Mouse (Mus musculus): Measurements from ENCODE around the gene Capn1. TPM values are rescaled to one million over a fixed set of nuclear protein-coding genes. Genes with fewer than 3 reads are reported as not detected.

Capn1 gene
- polyA plus RNA-seq, 1 experiment from 2014 or later, result 22.4 TPM

GRCm38 (mm10) chr19:5988815-5989452, 26.8 kb downstream of the Capn1 start:
- Histone ChIP-seq H3K27ac (replicated peaks) (peak overlapping the region; percentile 22; the same call in 1 of the 2 replicates), H3K4me1 (peaks cover 20% of the 10 kb centered on the region), H3K4me3 (replicated peaks) (no peak overlapping the region), H3K9me3 (replicated peaks) (no peaks in the 10 kb centered on the region), H3K4me2 (replicated peaks) (peak overlapping the region; percentile 15; the same call in 1 of the 2 replicates), H3K36me3 (peaks cover 22% of the 10 kb centered on the region), H3K27me3 (no peaks in the 10 kb centered on the region), H3K9ac (0 out of 2 replicates have a peak overlapping the region, but pooled peaks have one; percentile 23)
- WGBS, result 7% methylated on average over 13 of the region's 13 CpGs
- ATAC-seq (ENCODE audit: insufficient number of reproducible peaks, low FRiP score, low TSS enrichment, low read depth), result 0 out of 2 replicates have a peak, but pooled peaks have one; percentile 30

- no peak; the same call in 1 of the 2 replicates for ATAC-seq (ENCODE audit: insufficient number of reproducible peaks, low FRiP score, low TSS enrichment, low read depth)
- H3K9me3 ChIP-seq (replicated peaks), result no peaks in the 10 kb centered on the region
- H3K4me1 ChIP-seq, result peaks cover 20% of the 10 kb centered on the region
- H3K4me2 ChIP-seq (replicated peaks), result no peak overlapping the region
- WGBS, result 39% methylated on average over 5 of the region's 5 CpGs
- H3K9ac ChIP-seq, result 0 out of 2 replicates have a peak overlapping the region, but pooled peaks have one; percentile 23
- H3K36me3 ChIP-seq, result peaks cover 15% of the 10 kb centered on the region; the same call in 1 of the 2 replicates
- peak overlapping the region; percentile 22; the same call in 1 of the 2 replicates for H3K27ac ChIP-seq (replicated peaks)
- no peak overlapping the region for H3K4me3 ChIP-seq (replicated peaks)
- H3K27me3 ChIP-seq, result no peaks in the 10 kb centered on the region
Measured at GRCm38 (mm10) chr19:5988027-5988814, 27.5 kb downstream of the Capn1 start.

GRCm38 (mm10) chr19:5986043-5986442, 29.7 kb downstream of the Capn1 start, which contains the start of gene Slc22a20:
TSS of gene Slc22a20 (minus strand) at chr19:5986143.
- no peak for ATAC-seq (ENCODE audit: insufficient number of reproducible peaks, low FRiP score, low TSS enrichment, low read depth)
- Histone ChIP-seq H3K4me3 (replicated peaks) (no peak within 1 kb of the TSS), H3K9me3 (replicated peaks) (no peaks in the 10 kb centered on the region), H3K4me2 (replicated peaks) (no peak within 1 kb of the TSS), H3K4me1 (peaks cover 20% of the 10 kb centered on the region), H3K27ac (replicated peaks) (no peak within 1 kb of the TSS), H3K9ac (no peak within 1 kb of the TSS), H3K27me3 (no peaks in the 10 kb centered on the region), H3K36me3 (peaks cover 3% of the 10 kb centered on the region; the same call in 1 of the 2 replicates)
- 39% methylated on average over 4 of the region's 4 CpGs for WGBS

GRCm38 (mm10) chr19:5980477-5980876, 35.2 kb downstream of the Capn1 start:
- Histone ChIP-seq H3K4me3 (replicated peaks) (no peak overlapping the region), H3K36me3 (no peaks in the 10 kb centered on the region), H3K27me3 (no peaks in the 10 kb centered on the region), H3K4me1 (0 out of 2 replicates have a peak, but pooled peaks cover 8% of the 10 kb centered on the region), H3K27ac (replicated peaks) (no peak overlapping the region), H3K4me2 (replicated peaks) (no peak overlapping the region), H3K9me3 (replicated peaks) (no peaks in the 10 kb centered on the region), H3K9ac (no peak overlapping the region)
- ATAC-seq (ENCODE audit: insufficient number of reproducible peaks, low FRiP score, low TSS enrichment, low read depth), result no peak
- 84% methylated on average over 9 of the region's 9 CpGs for WGBS

GRCm38 (mm10) chr19:5977717-5978116, 38.0 kb downstream of the Capn1 start:
- no peak overlapping the region for H3K9ac ChIP-seq
- ATAC-seq (ENCODE audit: insufficient number of reproducible peaks, low FRiP score, low TSS enrichment, low read depth), result peak; percentile 35; the same call in 1 of the 2 replicates
- H3K4me1 ChIP-seq, result 0 out of 2 replicates have a peak, but pooled peaks cover 11% of the 10 kb centered on the region
- no peak overlapping the region for H3K4me2 ChIP-seq (replicated peaks)
- no peaks in the 10 kb centered on the region for H3K27me3 ChIP-seq
- no peaks in the 10 kb centered on the region for H3K36me3 ChIP-seq
- 34% methylated on average over 3 of the region's 3 CpGs for WGBS
- H3K9me3 ChIP-seq (replicated peaks), result no peaks in the 10 kb centered on the region
- peak overlapping the region; percentile 85 for H3K27ac ChIP-seq (replicated peaks)
- no peak overlapping the region for H3K4me3 ChIP-seq (replicated peaks)

GRCm38 (mm10) chr19:5975676-5976075, 40.0 kb downstream of the Capn1 start:
- Histone ChIP-seq H3K4me1 (0 out of 2 replicates have a peak, but pooled peaks cover 11% of the 10 kb centered on the region), H3K27ac (replicated peaks) (0 out of 2 replicates have a peak overlapping the region, but pooled peaks have one; percentile 9), H3K27me3 (no peaks in the 10 kb centered on the region), H3K4me3 (replicated peaks) (no peak overlapping the region), H3K9ac (no peak overlapping the region), H3K36me3 (no peaks in the 10 kb centered on the region), H3K4me2 (replicated peaks) (no peak overlapping the region), H3K9me3 (replicated peaks) (no peaks in the 10 kb centered on the region)
- ATAC-seq (ENCODE audit: insufficient number of reproducible peaks, low FRiP score, low TSS enrichment, low read depth), result peak; percentile 78
- 44% methylated on average over 4 of the region's 4 CpGs for WGBS

GRCm38 (mm10) chr19:5975112-5975511, 40.6 kb downstream of the Capn1 start:
- 0 out of 2 replicates have a peak overlapping the region, but pooled peaks have one; percentile 9 for H3K27ac ChIP-seq (replicated peaks)
- WGBS, result 60% methylated on average over 4 of the region's 4 CpGs
- no peak overlapping the region for H3K9ac ChIP-seq
- H3K27me3 ChIP-seq, result no peaks in the 10 kb centered on the region
- no peaks in the 10 kb centered on the region for H3K9me3 ChIP-seq (replicated peaks)
- H3K4me1 ChIP-seq, result 0 out of 2 replicates have a peak, but pooled peaks cover 11% of the 10 kb centered on the region
- H3K36me3 ChIP-seq, result no peaks in the 10 kb centered on the region
- H3K4me3 ChIP-seq (replicated peaks), result no peak overlapping the region
- ATAC-seq (ENCODE audit: insufficient number of reproducible peaks, low FRiP score, low TSS enrichment, low read depth), result peak; percentile 49; the same call in 1 of the 2 replicates
- H3K4me2 ChIP-seq (replicated peaks), result no peak overlapping the region

- Histone ChIP-seq H3K9ac (no peak overlapping the region), H3K4me2 (replicated peaks) (no peak overlapping the region), H3K36me3 (no peaks in the 10 kb centered on the region), H3K4me1 (peaks cover 21% of the 10 kb centered on the region), H3K4me3 (replicated peaks) (no peak overlapping the region), H3K27ac (replicated peaks) (no peak overlapping the region), H3K9me3 (replicated peaks) (no peaks in the 10 kb centered on the region), H3K27me3 (no peaks in the 10 kb centered on the region)
- ATAC-seq (ENCODE audit: insufficient number of reproducible peaks, low FRiP score, low TSS enrichment, low read depth), result no peak
- 85% methylated on average over 10 of the region's 10 CpGs for WGBS
Measured at GRCm38 (mm10) chr19:5967664-5968063, 48.0 kb downstream of the Capn1 start.

GRCm38 (mm10) chr19:5966786-5967185, 48.9 kb downstream of the Capn1 start:
- H3K27ac ChIP-seq (replicated peaks), result no peak overlapping the region
- H3K4me2 ChIP-seq (replicated peaks), result no peak overlapping the region
- no peak overlapping the region for H3K4me3 ChIP-seq (replicated peaks)
- no peaks in the 10 kb centered on the region for H3K27me3 ChIP-seq
- WGBS, result 51% methylated on average over 6 of the region's 6 CpGs
- no peaks in the 10 kb centered on the region for H3K9me3 ChIP-seq (replicated peaks)
- ATAC-seq (ENCODE audit: insufficient number of reproducible peaks, low FRiP score, low TSS enrichment, low read depth), result no peak; the same call in 1 of the 2 replicates
- no peaks in the 10 kb centered on the region for H3K36me3 ChIP-seq
- H3K4me1 ChIP-seq, result peaks cover 27% of the 10 kb centered on the region
- H3K9ac ChIP-seq, result no peak overlapping the region

- no peaks in the 10 kb centered on the region for H3K36me3 ChIP-seq
- no peaks in the 10 kb centered on the region for H3K9me3 ChIP-seq (replicated peaks)
- no peak overlapping the region for H3K4me3 ChIP-seq (replicated peaks)
- H3K27ac ChIP-seq (replicated peaks), result no peak overlapping the region
- ATAC-seq (ENCODE audit: insufficient number of reproducible peaks, low FRiP score, low TSS enrichment, low read depth), result no peak
- 87% methylated on average over 2 of the region's 2 CpGs for WGBS
- H3K4me1 ChIP-seq, result peaks cover 27% of the 10 kb centered on the region
- no peak overlapping the region for H3K4me2 ChIP-seq (replicated peaks)
- no peak overlapping the region for H3K9ac ChIP-seq
- no peaks in the 10 kb centered on the region for H3K27me3 ChIP-seq
Measured at GRCm38 (mm10) chr19:5965910-5966309, 49.8 kb downstream of the Capn1 start.

- H3K4me2 ChIP-seq (replicated peaks), result no peak overlapping the region
- WGBS, result 8% methylated on average over 4 of the region's 4 CpGs
- peaks cover 27% of the 10 kb centered on the region for H3K4me1 ChIP-seq
- H3K4me3 ChIP-seq (replicated peaks), result no peak overlapping the region
- no peak overlapping the region for H3K9ac ChIP-seq
- no peaks in the 10 kb centered on the region for H3K36me3 ChIP-seq
- no peaks in the 10 kb centered on the region for H3K9me3 ChIP-seq (replicated peaks)
- ATAC-seq (ENCODE audit: insufficient number of reproducible peaks, low FRiP score, low TSS enrichment, low read depth), result no peak
- H3K27me3 ChIP-seq, result no peaks in the 10 kb centered on the region
- H3K27ac ChIP-seq (replicated peaks), result no peak overlapping the region
Measured at GRCm38 (mm10) chr19:5965280-5965679, 50.4 kb downstream of the Capn1 start.
